Mouse (Mus musculus) kidney, embryonic 15.5 days (tissue): ENCODE results near the gene Ocel1. TPM values are rescaled to one million over a fixed set of nuclear protein-coding genes. Genes with fewer than 3 reads are reported as not detected.

Experiments used
- ATAC-seq: fragments of 200-750 bp; cut with Nextera tagmentation; replicated peaks from 2 replicates; pipeline ENCODE4 v1.8.0; 2017; ENCODE audit warnings: moderate TSS enrichment; ENCODE audit not compliant: low FRiP score
- H3K27ac ChIP-seq: fragments of 300-500 bp; sonication (generic); 2 replicates; pipeline ENCODE4 v1.5.1; 2015; ENCODE audit warnings: mild to moderate bottlenecking, inconsistent platforms
- H3K27me3 ChIP-seq: fragments of 300-500 bp; sonication (generic); 2 replicates; pipeline ENCODE4 v1.6.1; 2015; ENCODE audit warnings: inconsistent platforms
- H3K36me3 ChIP-seq: fragments of 300-500 bp; sonication (generic); 2 replicates; pipeline ENCODE4 v1.6.1; 2015; ENCODE audit warnings: inconsistent platforms
- H3K4me1 ChIP-seq: fragments of 300-500 bp; sonication (generic); 2 replicates; pipeline ENCODE4 v1.6.1; 2015; ENCODE audit warnings: inconsistent platforms
- H3K4me2 ChIP-seq: fragments of 300-500 bp; sonication (generic); 2 replicates; pipeline ENCODE4 v1.6.1; 2015; ENCODE audit warnings: moderate library complexity, mild to moderate bottlenecking, inconsistent platforms
- H3K4me3 ChIP-seq: fragments of 300-500 bp; sonication (generic); replicated peaks from 2 replicates; pipeline ENCODE4 v1.5.1; 2015; ENCODE audit warnings: mild to moderate bottlenecking, inconsistent platforms
- H3K9ac ChIP-seq: fragments of 300-500 bp; sonication (generic); 2 replicates; pipeline ENCODE4 v1.6.1; 2015; ENCODE audit warnings: mild to moderate bottlenecking, inconsistent platforms
- H3K9me3 ChIP-seq: fragments of 300-500 bp; sonication (generic); replicated peaks from 2 replicates; pipeline ENCODE4 v1.6.1; 2016; ENCODE audit warnings: inconsistent platforms
- WGBS: fragments of 180-500 bp; shearing (Covaris S2); methylation state at CpG from one replicate; pipeline ENCODE4 v1.1.7; 2015; ENCODE audit warnings: mixed read lengths; 5-methylcytosine and 5-hydroxymethylcytosine counted together
- polyA plus RNA-seq: library from polyadenylated mRNA; unstranded; fragments of >200 nt; fragmentation: Nextera tagmentation; extraction: Ambion mirVana; gene quantifications from 2 replicates; pipeline ENCODE4 v1.2.1, GENCODE M21; 2015

The Ocel1 gene
- polyA plus RNA-seq, 1 experiment from 2014 or later = 7.1 TPM

- ATAC-seq = no peak
- H3K9me3 ChIP-seq = no peaks in the 10 kb centered on the region
- H3K36me3 ChIP-seq = peaks cover 39% of the 10 kb centered on the region
- H3K4me2 ChIP-seq = no peak overlapping the region
- H3K27me3 ChIP-seq = no peaks in the 10 kb centered on the region
- H3K4me1 ChIP-seq = peaks cover 31% of the 10 kb centered on the region
- H3K27ac ChIP-seq = no peak overlapping the region
- no peak overlapping the region for H3K9ac ChIP-seq
- no peak overlapping the region for H3K4me3 ChIP-seq
- WGBS = 94% methylated on average over 10 of the region's 10 CpGs
Observed at GRCm38 (mm10) chr8:71369040-71369718, 1.9 kb upstream of the Ocel1 start.

DNA sequence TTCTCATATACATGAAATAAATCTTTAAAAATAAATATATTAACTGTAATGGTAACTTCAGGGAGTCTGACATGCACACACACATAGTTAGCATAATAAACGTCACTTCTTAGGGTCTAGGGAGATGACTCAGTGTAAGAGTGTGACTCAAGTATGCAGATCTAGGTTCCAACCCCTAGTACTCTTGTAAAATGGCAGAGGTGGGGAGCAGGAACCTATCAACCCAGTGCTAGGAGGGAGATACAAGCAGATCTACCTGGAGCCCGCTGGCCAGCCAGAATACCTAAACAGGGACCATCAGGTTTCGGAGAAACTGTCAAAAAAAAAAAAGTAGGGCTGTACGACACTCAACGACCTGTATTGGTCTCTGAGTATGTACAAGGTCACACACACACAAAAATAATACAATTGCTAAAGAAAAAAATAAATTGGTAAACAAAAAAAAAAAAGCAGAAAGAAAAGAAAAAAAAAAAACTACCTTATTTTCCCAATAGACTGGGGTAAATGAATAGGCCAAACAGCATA is 325 bp upstream of the Ocel1 start:
- Histone ChIP-seq H3K36me3 (peaks cover 55% of the 10 kb centered on the region), H3K4me3 (peak overlapping the region; percentile 64), H3K9ac (0 out of 2 replicates have a peak overlapping the region, but pooled peaks have one; percentile 22), H3K9me3 (no peaks in the 10 kb centered on the region), H3K27me3 (no peaks in the 10 kb centered on the region), H3K4me1 (peaks cover 46% of the 10 kb centered on the region), H3K4me2 (peak overlapping the region; percentile 64), H3K27ac (peak overlapping the region; percentile 90)
- ATAC-seq = no peak
- WGBS = 18% methylated on average over 5 of the region's 5 CpGs

DNA sequence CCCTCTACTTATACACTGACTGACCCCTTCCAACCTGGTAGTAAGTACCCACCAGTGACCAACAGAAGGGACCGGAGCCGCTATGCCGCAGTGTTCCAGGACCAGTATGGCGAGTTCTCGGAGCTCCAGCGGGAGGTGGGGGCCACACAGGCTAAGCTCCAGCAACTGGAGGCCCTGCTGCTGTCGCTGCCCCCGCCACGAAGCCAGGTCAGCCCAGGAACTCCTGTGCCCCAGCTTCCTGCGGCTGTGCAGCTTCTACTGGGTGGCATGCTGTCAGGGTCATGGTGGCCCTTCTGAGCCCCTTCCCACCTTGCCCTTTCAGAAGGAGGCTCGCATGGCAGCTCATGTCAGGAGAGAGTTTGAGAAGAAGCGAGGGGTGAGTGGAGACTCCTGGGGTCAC is 1.3 kb downstream of the Ocel1 start:
- WGBS = 86% methylated on average over 12 of the region's 12 CpGs
- no peak overlapping the region for H3K4me3 ChIP-seq
- H3K27me3 ChIP-seq = no peaks in the 10 kb centered on the region
- ATAC-seq = no peak
- peaks cover 72% of the 10 kb centered on the region for H3K36me3 ChIP-seq
- no peak overlapping the region for H3K9ac ChIP-seq
- H3K9me3 ChIP-seq = no peaks in the 10 kb centered on the region
- 0 out of 2 replicates have a peak overlapping the region, but pooled peaks have one; percentile 90 for H3K27ac ChIP-seq
- H3K4me1 ChIP-seq = peaks cover 57% of the 10 kb centered on the region
- no peak overlapping the region for H3K4me2 ChIP-seq

- Histone ChIP-seq H3K9me3 (no peaks in the 10 kb centered on the region), H3K36me3 (peaks cover 77% of the 10 kb centered on the region), H3K4me2 (no peak overlapping the region), H3K27ac (no peak overlapping the region), H3K9ac (no peak overlapping the region), H3K4me3 (no peak overlapping the region), H3K27me3 (no peaks in the 10 kb centered on the region), H3K4me1 (peaks cover 57% of the 10 kb centered on the region)
- no peak for ATAC-seq
- 97% methylated on average over 3 of the region's 3 CpGs for WGBS
Observed at GRCm38 (mm10) chr8:71373000-71373399, 1.9 kb downstream of the Ocel1 start.

- Histone ChIP-seq H3K9ac (no peak overlapping the region), H3K27me3 (no peaks in the 10 kb centered on the region), H3K4me1 (peaks cover 66% of the 10 kb centered on the region), H3K36me3 (peaks cover 68% of the 10 kb centered on the region), H3K4me3 (no peak overlapping the region), H3K9me3 (no peaks in the 10 kb centered on the region), H3K27ac (peak overlapping the region; percentile 75; the same call in 1 of the 2 replicates), H3K4me2 (no peak overlapping the region)
- 61% methylated on average over 17 of the region's 17 CpGs for WGBS
- ATAC-seq = peak; percentile 5; the same call in 1 of the 2 replicates
Observed at GRCm38 (mm10) chr8:71374616-71375206, 3.6 kb downstream of the Ocel1 start.

DNA sequence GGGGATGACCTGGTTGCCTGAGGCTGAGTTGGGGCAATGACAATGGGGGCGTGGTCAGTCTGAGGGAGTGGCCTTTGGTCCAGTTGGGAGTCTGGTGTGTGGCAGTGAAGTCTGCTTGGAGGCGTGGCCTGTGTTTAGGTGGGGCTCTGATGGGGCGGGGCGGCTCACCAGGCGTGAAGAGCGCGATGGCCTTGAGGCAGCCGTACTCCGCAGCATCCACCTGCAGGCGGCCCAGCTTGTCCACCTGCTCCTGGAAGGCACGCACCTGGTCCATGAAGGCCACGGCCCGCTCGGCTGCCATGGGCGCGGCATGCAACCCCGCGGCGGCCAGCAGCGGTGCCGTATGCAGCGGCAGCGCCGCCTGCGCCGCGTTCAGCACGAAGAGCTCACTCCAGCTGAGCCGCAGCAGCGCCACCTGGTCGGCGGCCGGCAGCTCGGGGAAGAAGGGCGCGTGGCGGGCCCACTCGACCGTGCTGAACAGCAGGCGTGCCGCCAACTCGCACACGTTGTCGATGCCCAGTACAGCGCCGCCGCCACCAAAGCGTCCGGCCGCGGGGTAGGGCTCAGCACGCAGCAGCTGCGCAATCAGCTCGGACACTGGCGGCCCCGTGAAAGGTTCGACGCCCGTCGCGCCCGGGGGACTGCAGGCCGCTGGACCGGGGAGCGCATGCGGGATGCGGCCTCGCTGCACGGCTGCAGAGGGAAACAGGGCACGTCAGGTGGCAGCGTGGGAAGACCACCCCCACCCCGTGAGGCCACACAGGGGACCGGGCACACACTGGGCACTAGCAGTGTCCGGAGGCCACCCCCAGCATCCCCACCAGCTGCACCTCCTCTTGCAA is 4.7 kb downstream of the Ocel1 start:
- ATAC-seq = peak; percentile 9; the same call in 1 of the 2 replicates
- Histone ChIP-seq H3K4me2 (peak overlapping the region; percentile 59), H3K9me3 (no peaks in the 10 kb centered on the region), H3K36me3 (peaks cover 64% of the 10 kb centered on the region), H3K9ac (peak overlapping the region; percentile 30), H3K27ac (peak overlapping the region; percentile 75), H3K4me3 (peak overlapping the region; percentile 26), H3K4me1 (peaks cover 69% of the 10 kb centered on the region), H3K27me3 (no peaks in the 10 kb centered on the region)
- 8% methylated on average over 73 of the region's 74 CpGs for WGBS

- Histone ChIP-seq H3K4me3 (peak overlapping the region; percentile 26), H3K27ac (peak overlapping the region; percentile 75), H3K9ac (peak overlapping the region; percentile 30; the same call in 1 of the 2 replicates), H3K4me2 (peak overlapping the region; percentile 59), H3K4me1 (peaks cover 68% of the 10 kb centered on the region), H3K27me3 (no peaks in the 10 kb centered on the region), H3K9me3 (no peaks in the 10 kb centered on the region), H3K36me3 (peaks cover 64% of the 10 kb centered on the region)
- 49% methylated on average over 8 of the region's 8 CpGs for WGBS
- ATAC-seq = no peak
Observed at GRCm38 (mm10) chr8:71376423-71377030, 5.4 kb downstream of the Ocel1 start.

GRCm38 (mm10) chr8:71379008-71379407 is 7.9 kb downstream of the Ocel1 start:
- Histone ChIP-seq H3K4me2 (peak overlapping the region; percentile 90), H3K27ac (peak overlapping the region; percentile 99), H3K36me3 (peaks cover 45% of the 10 kb centered on the region), H3K9ac (peak overlapping the region; percentile 91), H3K9me3 (no peaks in the 10 kb centered on the region), H3K27me3 (no peaks in the 10 kb centered on the region), H3K4me3 (peak overlapping the region; percentile 88), H3K4me1 (peaks cover 83% of the 10 kb centered on the region)
- no peak for ATAC-seq
- WGBS = 38% methylated on average over 4 of the region's 4 CpGs

DNA sequence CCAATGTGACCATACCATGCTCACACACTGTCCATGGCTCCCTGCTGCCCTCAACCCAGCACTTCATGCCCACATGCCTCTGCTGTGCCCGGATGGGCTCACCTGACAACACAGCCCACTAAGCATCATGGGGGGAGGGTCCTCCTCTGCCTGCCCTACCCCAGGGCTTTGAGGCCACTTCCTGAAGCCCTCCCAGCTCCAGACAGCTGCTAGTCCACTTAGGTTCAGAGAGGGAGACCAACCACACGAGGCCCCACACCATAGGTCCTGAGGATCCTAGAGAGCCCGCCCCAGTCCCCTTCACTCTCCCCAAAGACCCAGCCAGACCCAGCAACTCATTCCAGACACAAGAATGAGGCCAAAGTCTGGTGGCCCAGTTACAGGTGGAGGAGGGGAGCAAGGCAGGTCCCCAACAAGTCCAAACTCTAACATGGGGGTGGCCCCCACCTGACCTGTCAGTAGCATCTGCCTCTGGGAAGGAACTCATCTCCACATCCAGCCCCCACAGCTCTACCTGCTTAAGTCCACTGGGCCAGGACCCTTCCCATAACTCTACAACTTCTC is 8.5 kb downstream of the Ocel1 start:
- Histone ChIP-seq H3K4me1 (peaks cover 80% of the 10 kb centered on the region), H3K4me2 (peak overlapping the region; percentile 90), H3K27ac (peak overlapping the region; percentile 99), H3K9ac (peak overlapping the region; percentile 91), H3K4me3 (peak overlapping the region; percentile 88), H3K36me3 (peaks cover 39% of the 10 kb centered on the region), H3K27me3 (no peaks in the 10 kb centered on the region), H3K9me3 (no peaks in the 10 kb centered on the region)
- 28% methylated on average over 3 of the region's 3 CpGs for WGBS
- no peak for ATAC-seq

GRCm38 (mm10) chr8:71380178-71381171 is 9.4 kb downstream of the Ocel1 start:
- Histone ChIP-seq H3K4me1 (peaks cover 71% of the 10 kb centered on the region), H3K4me3 (peak overlapping the region; percentile 88), H3K9me3 (no peaks in the 10 kb centered on the region), H3K4me2 (peak overlapping the region; percentile 90), H3K36me3 (peaks cover 30% of the 10 kb centered on the region), H3K9ac (peak overlapping the region; percentile 91), H3K27ac (peak overlapping the region; percentile 99), H3K27me3 (no peaks in the 10 kb centered on the region)
- WGBS = under 1% methylated on average over 72 of the region's 72 CpGs
- no peak for ATAC-seq
